Mouse (Mus musculus) left cerebral cortex, postnatal 10 days (tissue): ENCODE results near the gene Mlph. TPM values are rescaled to one million over a fixed set of nuclear protein-coding genes. Genes with fewer than 3 reads are reported as not detected.
A peak's percentile ranks its signal among the peaks of the same experiment; 100 is the strongest.

Experiments
- DNase-seq, 2 experiments: peaks; one replicate each; pipeline ENCODE4 v3.0.0; 2021 to 2022; ENCODE audit warnings: low spot score in 2 of 2, mixed read lengths in 1 of 2; ENCODE audit errors: extremely low spot score in 1 of 2
- intact Hi-C: fragments of 180-260 bp; cut with DNase I; formaldehyde crosslinking; loops from one replicate; pipeline ENCODE4 v1.15.1; 2025
- total RNA-seq, 2 experiments: library from RNA; stranded (reverse); gene quantifications; 2 replicates each; pipeline ENCODE4 v1.2.3; 2021

Mlph gene
- total RNA-seq, 2 experiments from 2014 or later, result 0.63 to 0.88 TPM

DNA sequence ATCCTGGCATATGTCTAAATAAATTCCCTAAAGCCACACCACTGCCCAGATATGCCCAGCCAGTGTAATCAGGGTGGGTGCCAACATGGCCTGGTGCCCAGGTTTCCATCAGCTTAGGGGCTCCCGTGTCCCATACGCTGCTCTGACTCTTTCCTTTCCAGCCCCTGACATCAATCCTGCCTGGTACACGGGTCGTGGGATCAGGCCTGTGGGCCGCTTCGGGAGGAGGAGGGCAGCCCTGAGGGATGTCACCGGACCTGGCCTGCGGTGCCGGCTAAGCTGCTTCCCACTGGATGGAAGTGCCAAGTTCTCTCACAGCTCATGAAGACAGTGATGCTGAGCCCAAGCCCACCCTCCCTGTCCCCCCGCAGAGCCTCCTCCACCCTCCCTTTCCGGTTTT lies 38.8 kb downstream of the Mlph start:
- peak in 1 of 2 experiments; percentile 51 for DNase-seq

DNA sequence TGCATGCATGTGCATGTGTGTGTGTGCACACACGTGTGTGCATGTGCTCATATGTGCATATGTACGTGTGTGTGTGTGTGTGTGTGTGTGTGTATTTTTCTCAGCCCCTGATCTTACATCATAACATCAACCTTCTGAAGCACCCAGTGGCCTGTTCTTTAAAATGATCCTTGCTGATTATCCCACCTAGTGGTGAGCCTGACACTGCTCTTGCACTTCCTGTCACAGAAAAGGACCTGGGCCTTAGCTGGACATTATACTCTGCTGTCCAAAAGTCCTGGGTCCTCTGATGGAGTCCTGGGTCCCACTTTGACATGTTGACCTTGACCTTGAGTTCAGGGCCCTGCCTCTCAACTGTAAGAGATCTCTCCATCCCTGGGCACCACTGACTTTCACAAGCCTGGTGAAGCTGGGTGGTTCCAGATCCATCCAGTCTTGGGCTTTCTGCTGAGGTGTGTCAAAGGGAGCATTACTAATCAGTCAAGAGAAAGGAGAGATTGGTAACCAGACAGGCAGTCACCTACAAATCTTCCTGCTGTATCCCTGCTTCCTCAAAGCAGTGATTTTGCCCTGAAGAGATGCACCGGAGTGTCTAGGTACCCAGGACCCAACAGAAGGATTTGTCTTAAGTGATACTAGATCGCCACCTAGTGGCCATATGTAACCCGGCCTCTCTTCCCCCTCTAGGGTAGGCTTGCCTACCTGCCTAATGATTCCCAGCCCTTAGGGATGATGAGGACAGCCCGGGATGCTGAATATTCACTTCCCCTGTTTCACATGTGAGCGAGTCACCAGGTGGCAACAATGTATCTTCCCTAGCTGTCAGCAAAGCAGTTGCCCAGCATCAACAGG lies 41.6 kb downstream of the Mlph start:
- intact Hi-C loops, result loop anchor here (2.0 to 10.0 kb wide), 4 partner anchors 50 to 902 kb away; partner anchors contain the start of gene Col6a3
- peak; percentile 66 to 69 for DNase-seq

More for the DNA sequence above, 38.8 kb downstream of the Mlph start:
- intact Hi-C loops, result loop anchor here (10.0 kb wide), 2 partner anchors 109 to 899 kb away; partner anchors contain the start of gene Col6a3

DNA sequence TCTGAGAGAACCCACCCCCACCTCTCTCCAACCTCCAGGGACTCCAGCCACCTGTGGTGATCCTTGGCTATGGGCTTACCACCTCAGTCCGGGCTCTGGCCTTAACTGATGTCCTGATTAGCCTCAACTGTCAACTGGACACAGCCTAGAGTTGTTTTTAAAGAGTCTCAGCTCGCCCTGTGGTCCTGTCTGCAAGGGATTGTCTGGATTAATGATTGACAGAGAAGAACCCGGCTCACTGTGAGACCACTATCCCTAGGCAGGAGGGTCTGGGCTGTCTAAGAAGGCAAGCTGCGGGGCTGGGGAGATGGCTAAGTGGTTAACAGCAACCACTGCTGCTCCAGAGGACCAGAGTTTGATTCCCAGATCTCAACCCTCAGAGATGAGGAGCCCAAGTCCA lies 47.6 kb downstream of the Mlph start:
- intact Hi-C loops, result no loop called here
- no peak for DNase-seq

DNA sequence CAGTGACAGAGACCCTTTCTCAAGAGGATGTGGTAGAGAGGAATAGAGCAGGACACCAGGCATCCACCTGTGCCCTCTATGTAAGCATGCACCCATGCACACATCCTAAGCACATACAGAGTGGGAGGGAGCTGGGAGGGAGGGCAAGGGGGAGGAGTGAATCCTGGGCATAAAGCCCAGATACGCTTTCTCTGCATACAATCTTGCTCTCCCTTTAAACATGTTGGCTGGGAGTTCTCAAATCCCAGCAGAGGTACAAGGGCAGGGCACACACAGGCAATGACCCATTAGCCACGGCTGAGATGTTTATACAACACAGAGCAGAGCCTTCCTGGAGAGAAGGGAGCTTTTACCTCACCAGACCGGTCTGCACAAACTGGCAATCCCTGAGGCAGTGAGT lies 48.1 kb downstream of the Mlph start:
- intact Hi-C loops, result no loop called here
- DNase-seq, result no peak

DNA sequence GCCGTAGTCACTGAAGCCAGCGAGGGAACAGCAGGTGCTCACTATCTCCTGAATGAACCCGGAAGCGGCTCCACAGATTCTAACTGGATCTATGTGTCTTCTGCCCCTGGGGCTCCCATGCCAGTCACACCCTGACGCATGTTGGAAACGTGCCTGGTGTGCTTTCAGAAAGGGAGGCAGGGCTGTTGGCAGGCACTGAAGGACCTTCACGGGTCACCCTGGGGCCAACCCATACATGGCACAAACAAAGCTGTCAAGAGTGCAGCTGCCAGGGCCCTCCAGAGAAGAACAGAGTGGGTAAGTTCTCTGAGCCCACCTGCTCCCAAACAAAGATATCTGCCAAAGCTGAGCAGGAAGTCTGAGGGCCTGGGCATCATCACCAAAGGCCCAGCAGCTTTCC lies 52.7 kb downstream of the Mlph start:
- no peak for DNase-seq
- intact Hi-C loops, result no loop called here

DNA sequence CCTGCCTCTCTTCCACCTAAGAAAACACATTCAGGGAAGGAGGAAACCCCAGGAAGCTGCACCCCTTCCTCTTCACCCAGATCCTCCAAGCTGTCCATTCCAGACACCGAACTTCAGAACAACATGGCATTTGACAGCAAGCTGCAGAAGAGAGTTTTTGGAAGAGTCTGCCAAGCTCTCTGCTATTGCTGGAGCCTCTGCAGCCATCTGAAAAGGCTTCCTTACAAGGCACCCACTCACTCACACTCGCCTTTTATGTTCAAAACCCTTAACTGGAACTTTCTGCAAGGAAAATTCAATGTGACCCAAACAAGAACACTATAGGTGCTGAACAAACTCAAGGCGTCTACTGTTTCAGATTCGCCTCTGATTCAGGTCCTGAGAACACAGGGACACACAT lies 53.8 kb downstream of the Mlph start:
- intact Hi-C loops, result no loop called here
- DNase-seq, result no peak

DNA sequence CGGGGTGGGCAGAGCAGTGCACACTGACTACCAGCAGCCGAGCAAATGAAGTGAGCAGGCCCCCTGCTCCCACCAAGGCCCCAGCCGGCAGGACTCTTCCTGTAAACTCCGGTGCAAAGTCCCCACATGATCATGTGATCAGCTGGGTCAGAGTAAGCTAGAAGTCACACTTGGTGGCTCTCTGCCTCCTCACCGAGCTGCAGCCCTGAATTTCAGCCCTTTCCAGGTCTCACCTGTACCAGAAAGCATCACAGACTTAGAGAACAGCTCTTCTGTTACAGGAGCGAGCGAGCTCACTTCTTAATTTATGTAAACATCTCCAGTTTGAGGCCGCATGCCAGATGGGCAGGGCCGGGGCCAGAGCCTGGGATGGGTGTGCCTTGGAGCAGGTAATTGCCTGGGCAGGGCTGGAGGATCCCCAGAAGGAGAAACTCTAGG lies 54.5 kb downstream of the Mlph start, which contains the start of gene Rab17:
Rab17 (minus strand) TSS at position 315 of the 438 bp plus-strand sequence.
- no peak for DNase-seq
- intact Hi-C loops, result no loop called here

DNA sequence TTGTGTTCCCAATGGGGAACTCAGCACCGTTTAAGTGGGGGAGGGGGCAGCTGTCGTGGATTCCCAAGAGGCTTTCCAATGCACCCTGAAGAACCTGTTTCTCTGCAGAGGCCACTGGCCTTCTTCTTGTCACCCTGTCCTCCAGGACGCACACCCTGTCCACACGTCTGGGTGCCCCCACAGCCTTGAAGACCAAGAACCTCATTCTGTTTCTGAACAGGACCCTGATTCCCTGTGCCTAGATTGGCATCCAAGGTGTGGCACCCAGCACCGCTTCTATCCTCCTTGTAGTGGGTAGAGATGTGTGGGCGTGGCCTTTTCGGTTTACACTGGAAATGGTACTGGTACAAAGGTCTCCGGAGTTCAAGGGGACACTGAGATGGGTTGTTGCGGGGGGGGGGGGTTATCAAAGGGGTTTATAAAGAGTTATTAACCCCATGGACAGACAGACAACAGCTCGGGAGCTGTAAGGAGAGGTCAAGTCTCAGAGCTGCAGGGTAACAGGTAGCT lies 55.1 kb downstream of the Mlph start:
- DNase-seq, result no peak
- intact Hi-C loops, result loop anchor here (5.0 to 10.0 kb wide), 3 partner anchors 245 to 415 kb away; no protein-coding TSS in a partner anchor

DNA sequence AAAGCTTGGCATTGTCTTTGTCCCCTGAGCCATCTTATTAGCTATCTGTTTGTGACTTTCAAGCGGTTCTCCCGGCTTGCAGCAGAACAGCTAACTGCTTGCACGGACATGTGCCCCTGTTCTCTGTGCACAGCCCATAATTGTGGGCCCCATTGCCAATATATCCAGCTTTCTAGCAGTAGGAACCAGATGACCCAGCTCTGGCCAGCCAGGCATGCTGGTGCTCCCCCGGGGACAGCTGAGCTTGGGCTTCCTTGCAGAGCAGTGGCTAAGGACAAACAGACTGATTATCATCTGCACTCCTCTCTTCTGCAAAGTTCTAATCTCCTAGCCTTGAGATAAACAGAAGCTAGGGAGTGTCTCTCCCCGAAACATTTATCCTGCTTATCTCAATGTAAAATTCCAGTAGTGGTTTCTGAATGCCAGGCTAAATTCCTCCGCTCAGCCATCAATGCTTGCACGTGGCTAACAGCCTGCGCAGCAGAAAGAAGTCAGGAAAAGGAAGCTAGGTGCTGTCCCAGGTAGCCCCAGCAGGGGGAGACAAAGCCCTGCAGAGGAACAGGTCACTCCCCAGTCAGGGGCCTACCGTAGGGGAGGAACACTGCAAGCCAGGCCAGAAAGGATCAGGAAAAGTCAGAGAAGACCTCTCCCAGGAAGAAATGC lies 58.2 kb downstream of the Mlph start:
- intact Hi-C loops, result loop anchor here (5.0 to 10.0 kb wide), 3 partner anchors 242 to 412 kb away; no protein-coding TSS in a partner anchor
- DNase-seq, result peak; percentile 91 to 93

DNA sequence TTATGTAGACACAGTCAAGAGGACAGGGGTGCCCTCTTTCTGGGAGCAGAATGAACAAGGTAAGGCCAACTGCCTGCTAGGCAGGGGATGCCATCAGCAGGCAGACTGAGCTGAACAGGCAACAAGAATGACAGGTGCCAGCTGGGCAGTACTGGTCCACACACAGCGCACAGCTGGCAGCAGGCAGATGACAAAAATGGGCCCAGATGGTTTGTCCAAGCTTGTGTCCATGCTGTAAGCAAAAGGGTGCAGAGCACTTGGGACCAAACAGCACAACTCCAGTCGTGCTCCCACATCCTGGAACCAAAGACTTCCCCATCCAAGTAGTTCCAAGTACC lies 58.7 kb downstream of the Mlph start:
- intact Hi-C loops, result loop anchor here (5.0 to 10.0 kb wide), 3 partner anchors 241 to 411 kb away; no protein-coding TSS in a partner anchor
- no peak for DNase-seq

DNA sequence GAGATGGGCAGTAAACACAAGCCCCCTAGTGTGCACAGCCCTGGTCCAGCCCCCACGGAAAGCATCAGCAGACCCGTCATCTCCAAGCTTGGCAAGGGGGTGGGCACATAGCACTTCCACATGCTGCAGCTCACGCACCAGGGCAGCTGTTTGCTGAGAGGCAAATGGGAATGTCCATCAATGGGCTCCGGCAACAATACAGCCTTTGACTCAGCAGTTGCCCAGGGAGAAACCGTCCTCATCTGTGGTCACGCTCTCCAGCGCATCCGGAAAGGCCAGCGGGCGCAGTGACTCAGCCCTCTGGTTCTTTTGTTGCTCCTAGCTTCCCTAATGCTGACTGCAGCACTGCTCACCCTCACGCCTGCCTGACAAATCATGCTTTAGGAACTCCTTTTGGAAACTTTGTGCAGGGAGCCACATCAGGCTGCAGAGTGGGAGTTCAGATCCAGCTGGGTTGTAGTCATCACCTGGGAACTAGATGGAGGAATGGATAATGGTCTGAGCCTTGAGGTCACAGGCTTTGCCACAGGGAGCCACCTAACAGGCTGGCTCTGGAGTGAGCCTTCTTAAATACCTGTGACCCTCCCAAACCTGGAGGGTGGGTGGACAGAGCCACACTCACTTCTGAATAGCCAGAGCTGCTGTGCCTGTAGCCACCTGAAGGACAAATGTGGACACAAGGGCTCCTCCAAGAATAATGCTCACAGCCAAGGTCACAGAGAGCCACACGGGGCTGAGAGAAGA lies 60.2 kb downstream of the Mlph start:
- DNase-seq, result peak; percentile 69 to 71
- intact Hi-C loops, result loop anchor here (2.0 to 10.0 kb wide), 4 partner anchors 124 to 410 kb away; no protein-coding TSS in a partner anchor

DNA sequence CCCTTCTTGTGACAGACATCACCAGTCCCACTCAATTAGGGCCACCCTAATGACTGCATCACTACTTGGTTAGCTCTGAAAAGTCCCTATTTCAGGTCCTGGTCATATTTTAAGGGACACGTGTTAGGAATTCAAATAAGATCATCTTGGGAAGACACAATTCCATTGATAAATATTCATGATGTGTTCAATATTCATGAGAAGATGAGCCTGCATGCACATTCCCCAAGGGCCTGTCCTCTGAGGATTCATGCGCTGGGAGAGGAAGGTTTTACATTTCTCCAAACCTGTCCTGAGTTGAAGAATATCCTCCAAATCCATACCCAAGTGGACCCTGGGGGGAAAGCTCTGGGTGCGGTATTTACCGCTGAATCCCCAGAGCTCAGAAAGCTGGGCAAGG lies 61.1 kb downstream of the Mlph start:
- intact Hi-C loops, result loop anchor here (2.0 to 10.0 kb wide), 3 partner anchors 123 to 409 kb away; no protein-coding TSS in a partner anchor
- DNase-seq, result no peak

DNA sequence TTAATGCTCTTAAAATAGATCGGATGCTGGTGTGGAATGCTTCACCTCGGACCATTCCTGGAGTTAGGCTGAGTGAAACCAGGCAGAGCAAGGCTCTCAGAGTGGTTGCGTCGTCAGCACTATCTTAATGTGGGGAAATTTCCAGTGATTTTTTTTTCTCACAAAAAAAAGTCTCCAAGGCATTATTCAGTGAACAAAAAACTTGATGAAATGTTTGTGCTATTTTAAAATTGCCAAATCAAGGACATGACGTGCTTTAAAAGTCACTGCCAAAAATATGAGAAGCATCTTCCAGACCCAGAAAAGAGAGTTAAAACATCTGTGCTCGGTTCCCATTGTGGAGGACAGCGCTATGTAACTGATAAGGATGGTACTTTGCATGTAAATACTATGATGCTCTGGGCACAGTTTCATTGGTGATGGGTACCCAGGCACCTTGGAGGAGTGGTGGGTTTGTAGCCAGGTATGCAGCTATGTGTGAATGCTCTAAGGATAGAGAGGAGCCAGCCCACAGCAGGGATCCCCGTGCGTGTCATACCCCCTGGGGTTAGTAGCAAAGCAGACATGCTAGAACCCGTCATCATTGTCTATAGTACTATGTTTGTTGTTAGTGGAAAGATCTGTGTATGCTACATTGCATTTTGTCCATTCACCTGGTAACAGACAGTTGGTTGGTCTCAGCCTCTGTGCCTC lies 65.9 kb downstream of the Mlph start:
- no peak for DNase-seq
- intact Hi-C loops, result no loop called here

DNA sequence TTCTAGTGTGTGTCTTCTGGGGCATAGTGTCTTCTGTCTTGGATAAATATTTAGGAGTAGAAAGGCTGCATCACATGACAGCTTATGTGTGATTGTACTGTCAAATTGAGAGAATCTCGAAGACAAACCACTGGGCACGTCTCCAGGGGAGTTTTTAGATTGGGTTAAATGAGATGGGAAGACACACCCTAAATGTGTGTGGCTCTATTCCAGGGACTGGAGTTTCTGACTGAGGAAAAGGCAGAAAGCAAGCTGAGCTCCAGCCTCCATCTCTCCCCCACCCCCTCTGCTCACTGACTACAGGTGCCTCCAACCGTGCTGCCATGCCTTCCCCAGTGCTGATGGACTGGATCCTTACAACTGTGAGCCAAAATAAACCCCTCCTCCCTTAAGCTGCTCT lies 66.5 kb downstream of the Mlph start:
- intact Hi-C loops, result no loop called here
- DNase-seq, result no peak

DNA sequence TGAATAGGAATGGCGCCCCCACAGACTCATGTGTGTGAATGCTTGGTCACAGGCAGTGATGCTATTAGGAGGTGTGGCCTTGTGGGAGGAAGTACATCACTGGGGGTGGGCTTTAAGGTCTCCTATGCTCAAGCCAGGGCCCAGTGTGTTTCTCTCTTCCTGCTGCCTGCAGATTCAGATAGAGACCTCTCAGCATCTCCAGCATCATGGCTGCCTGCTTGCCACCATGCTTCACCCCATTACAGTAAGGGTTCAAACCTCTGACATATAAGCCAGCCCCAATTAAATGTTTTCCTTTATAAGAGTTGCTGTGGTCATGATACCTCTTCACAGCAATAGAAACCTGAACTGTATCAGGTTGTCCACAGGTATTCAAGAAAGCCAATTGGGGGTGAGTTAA lies 81.0 kb downstream of the Mlph start:
- intact Hi-C loops, result loop anchor here (5.0 kb wide), 1 partner anchor 41 kb away; no protein-coding TSS in a partner anchor
- DNase-seq, result no peak

DNA sequence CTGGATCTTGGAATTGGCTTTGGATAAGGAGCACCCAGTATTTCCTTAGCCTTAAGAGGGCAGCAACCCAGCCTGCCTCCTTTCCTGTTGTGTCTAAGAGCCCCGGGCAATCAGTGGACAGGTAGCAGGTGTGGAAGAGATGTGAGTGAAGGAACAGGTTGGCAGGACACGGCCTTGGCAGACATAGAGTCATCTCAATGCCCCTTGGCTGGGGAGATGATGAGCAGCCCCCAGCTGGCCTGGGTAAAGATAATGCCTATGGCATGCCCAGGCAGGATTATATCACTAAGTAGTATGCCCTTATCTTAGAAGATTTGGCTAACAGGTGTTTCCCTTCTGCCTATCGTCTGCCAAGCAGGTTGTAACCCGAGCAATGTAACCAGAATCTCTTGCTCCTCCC lies 82.3 kb downstream of the Mlph start:
- DNase-seq, result no peak
- intact Hi-C loops, result loop anchor here (5.0 kb wide), 1 partner anchor 40 kb away; no protein-coding TSS in a partner anchor

DNA sequence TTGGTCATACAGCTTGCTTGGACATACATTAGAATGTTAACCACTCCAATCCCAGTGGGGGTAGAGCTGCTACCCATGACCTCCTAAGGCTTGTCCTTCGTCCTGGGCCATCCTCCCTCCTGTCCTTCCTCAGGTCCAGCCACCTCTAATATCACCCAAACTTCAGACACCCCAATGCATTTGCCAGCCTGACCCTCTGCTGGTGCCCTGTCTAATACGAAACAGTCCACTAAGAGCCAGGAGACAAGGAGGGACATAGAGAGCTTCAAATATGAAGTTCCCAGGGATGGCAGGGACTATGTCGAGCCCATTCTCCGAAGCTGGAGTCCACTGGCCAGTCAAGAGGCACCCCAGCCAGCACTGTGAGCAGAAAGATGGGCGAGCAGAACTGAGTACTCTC lies 82.8 kb downstream of the Mlph start:
- intact Hi-C loops, result loop anchor here (5.0 kb wide), 1 partner anchor 40 kb away; no protein-coding TSS in a partner anchor
- DNase-seq, result no peak

DNA sequence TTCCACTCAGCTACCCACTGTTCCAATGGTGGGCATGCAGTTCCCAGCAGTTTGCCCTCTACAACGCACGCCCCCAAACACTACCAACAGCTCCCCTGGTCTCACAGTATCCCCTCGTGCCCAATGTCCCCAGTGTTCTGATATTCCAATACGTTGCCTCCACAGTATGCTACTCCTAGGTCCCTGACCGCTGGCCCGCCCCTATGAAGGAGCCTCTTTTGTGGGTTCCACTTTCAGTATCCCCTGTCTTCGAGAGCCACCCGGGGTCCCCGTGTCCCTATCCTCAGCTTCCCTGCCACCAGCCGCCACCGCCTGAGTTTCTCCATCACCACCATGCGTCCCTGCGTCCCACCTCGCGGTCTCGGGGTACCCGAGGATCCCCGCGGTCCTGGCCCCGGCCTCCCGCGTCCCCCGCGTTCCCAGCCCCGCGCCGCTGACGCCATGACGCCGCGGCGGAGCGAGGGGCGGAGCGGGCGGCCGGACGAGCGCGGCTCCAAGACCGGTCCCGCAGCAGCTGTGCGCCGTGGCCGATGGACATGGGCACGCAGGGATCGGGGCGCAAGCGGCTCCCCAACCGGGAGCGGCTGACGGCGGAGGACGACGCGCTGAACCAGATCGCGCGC lies 83.5 kb downstream of the Mlph start, which contains the start of gene Lrrfip1:
Lrrfip1 (plus strand) TSS at position 470 of the 623 bp plus-strand sequence.
- intact Hi-C loops, result loop anchor here (5.0 kb wide), 1 partner anchor 39 kb away; no protein-coding TSS in a partner anchor
- DNase-seq, result peak in 1 of 2 experiments; percentile 80
